In the genomic region with DNA sequence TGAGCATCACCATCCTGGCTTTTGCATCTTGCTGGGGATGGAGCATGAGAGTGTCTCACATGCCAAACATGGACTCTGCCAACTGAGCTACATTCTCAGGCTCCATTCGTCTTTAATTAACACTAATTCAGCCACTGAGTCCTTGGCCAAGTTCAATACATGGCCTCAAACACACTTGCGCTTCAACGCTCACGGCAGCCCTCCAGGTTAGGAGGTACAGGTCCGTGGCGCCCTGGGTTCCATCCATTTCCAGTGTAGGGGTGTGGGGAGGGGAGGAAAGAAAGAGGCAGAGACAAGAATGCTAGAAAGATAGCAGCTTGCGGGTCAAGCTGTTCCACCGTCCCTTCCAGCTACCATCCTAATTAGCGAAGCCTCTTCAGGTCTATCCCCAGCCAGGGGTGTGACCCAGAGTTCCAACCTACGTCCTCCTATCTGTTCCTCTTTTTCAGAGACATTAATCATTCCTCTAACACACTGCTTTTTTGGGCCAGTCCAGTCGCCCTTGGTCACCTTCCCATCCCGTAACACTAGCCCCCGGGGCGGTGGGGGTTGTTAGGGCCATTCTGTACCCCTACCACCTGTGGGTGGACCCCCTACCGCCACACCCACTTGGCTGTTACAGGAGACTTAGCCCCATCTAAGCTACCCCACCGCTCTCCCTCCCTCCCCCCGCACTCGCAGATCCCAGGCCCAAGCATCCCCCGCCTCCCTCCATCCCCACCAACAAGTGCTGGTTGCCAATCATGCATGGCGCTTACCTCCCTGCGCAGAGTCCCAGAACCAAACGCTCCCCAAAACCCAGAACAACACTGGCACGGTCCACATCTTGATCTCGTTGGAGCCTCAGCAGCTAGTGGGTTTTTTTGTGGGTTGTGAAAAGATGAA, we compare ENCODE assay signal across 8 mouse cellular contexts. TPM values are rescaled to one million over a fixed set of nuclear protein-coding genes. Genes with fewer than 3 reads are reported as not detected.
DNase-seq lines count a peak whose midpoint lies in the region; ATAC-seq and TF ChIP-seq lines count a peak whose summit lies in the region.

No protein-coding gene starts in this region.

- peak overlapping the region; percentile 85 for H3K4me2 ChIP-seq in heart, embryonic 12.5 days
- peak overlapping the region; percentile 83 for H3K4me2 ChIP-seq in limb, embryonic 12.5 days
- peak overlapping the region; percentile 44 for H3K4me2 ChIP-seq in neural tube, embryonic 14.5 days (ENCODE audit: low read depth, low read length)

- 6% methylated on average over 24 of the region's 24 CpGs for WGBS in heart, embryonic 12.5 days
- 4% methylated on average over 24 of the region's 24 CpGs for WGBS in limb, embryonic 12.5 days
- WGBS in neural tube, embryonic 14.5 days, result 2% methylated on average over 24 of the region's 24 CpGs

- intact Hi-C loops in gastrocnemius, adult 2 months (cut with DNase I), result no loop called here

- H3K9me3 ChIP-seq in heart, embryonic 12.5 days (replicated peaks), result 0 out of 2 replicates have a peak, but pooled peaks cover under 1% of the 10 kb centered on the region
- H3K9me3 ChIP-seq in limb, embryonic 12.5 days, result no peaks in the 10 kb centered on the region
- no peaks in the 10 kb centered on the region for H3K9me3 ChIP-seq in neural tube, embryonic 14.5 days (ENCODE audit: control insufficient read depth, low read length)

- no peaks in the 10 kb centered on the region for H3K36me3 ChIP-seq in heart, embryonic 12.5 days
- peaks cover 3% of the 10 kb centered on the region; the same call in 1 of the 2 replicates for H3K36me3 ChIP-seq in limb, embryonic 12.5 days
- no peaks in the 10 kb centered on the region for H3K36me3 ChIP-seq in neural tube, embryonic 14.5 days (ENCODE audit: control insufficient read depth, insufficient read depth, low read length)

- no peaks in the 10 kb centered on the region for H3K4me1 ChIP-seq in bone marrow macrophage, adult 2 months (ENCODE audit: control insufficient read depth, insufficient read depth, low read length)
- peaks cover 50% of the 10 kb centered on the region for H3K4me1 ChIP-seq in heart, embryonic 12.5 days (replicated peaks)
- H3K4me1 ChIP-seq in limb, embryonic 12.5 days (replicated peaks), result peaks cover 69% of the 10 kb centered on the region
- no peaks in the 10 kb centered on the region; the same call in 1 of the 2 replicates for H3K4me1 ChIP-seq in neural tube, embryonic 14.5 days (ENCODE audit: control insufficient read depth, insufficient read depth, low read length)

- H3K9ac ChIP-seq in heart, embryonic 12.5 days, result peak overlapping the region; percentile 64
- H3K9ac ChIP-seq in limb, embryonic 12.5 days (replicated peaks), result peak overlapping the region; percentile 65
- H3K9ac ChIP-seq in neural tube, embryonic 14.5 days (replicated peaks; ENCODE audit: low read depth, low read length), result peak overlapping the region; percentile 0; the same call in 1 of the 2 replicates

- peak; percentile 61 for DNase-seq in gastrocnemius, adult 2 months
- no peak for DNase-seq in gastrocnemius, adult 8-10 months (ENCODE audit: low spot score in 2 of 2)
- no peak for DNase-seq in B cell, adult 2 months
- DNase-seq in cerebellum, adult 11 months, result no peak

- peaks cover 29% of the 10 kb centered on the region for H3K27me3 ChIP-seq in heart, embryonic 12.5 days (replicated peaks)
- peaks cover 5% of the 10 kb centered on the region; the same call in 1 of the 2 replicates for H3K27me3 ChIP-seq in limb, embryonic 12.5 days
- H3K27me3 ChIP-seq in neural tube, embryonic 14.5 days (ENCODE audit: control insufficient read depth, insufficient read depth, low read length), result no peaks in the 10 kb centered on the region

- H3K27ac ChIP-seq in gastrocnemius, adult 2 months, result peak overlapping the region; percentile 84
- no peak overlapping the region for H3K27ac ChIP-seq in bone marrow macrophage, adult 2 months (ENCODE audit: insufficient read depth, low read depth, low read length)
- no peak overlapping the region for H3K27ac ChIP-seq in heart, embryonic 12.5 days (ENCODE audit: poor library complexity, severe bottlenecking)
- peak overlapping the region; percentile 73 for H3K27ac ChIP-seq in limb, embryonic 12.5 days
- H3K27ac ChIP-seq in neural tube, embryonic 14.5 days (ENCODE audit: low read depth, low read length), result no peak overlapping the region

- no peak for TF ChIP-seq POLR2A in bone marrow macrophage, adult 2 months (IDR thresholded peaks at IDR 0.05; ENCODE audit: borderline replicate concordance, low read depth, low read length)

- TF ChIP-seq CTCF in gastrocnemius, adult 2 months (IDR thresholded peaks at IDR 0.05), result no peak
- no peak for TF ChIP-seq CTCF in bone marrow macrophage, adult 2 months (IDR thresholded peaks at IDR 0.05; ENCODE audit: low read depth, low read length)

- H3K4me3 ChIP-seq in gastrocnemius, adult 2 months, result peak overlapping the region; percentile 78
- peak overlapping the region; percentile 19; the same call in 1 of the 2 replicates for H3K4me3 ChIP-seq in bone marrow macrophage, adult 2 months (ENCODE audit: insufficient read depth, low read length)
- H3K4me3 ChIP-seq in heart, embryonic 12.5 days, result peak overlapping the region; percentile 55
- H3K4me3 ChIP-seq in limb, embryonic 12.5 days (replicated peaks), result peak overlapping the region; percentile 54
- H3K4me3 ChIP-seq in neural tube, embryonic 14.5 days (ENCODE audit: low read depth, low read length), result peak overlapping the region; percentile 29

- ATAC-seq in heart, embryonic 12.5 days (ENCODE audit: insufficient number of reproducible peaks, low FRiP score), result no peak
- ATAC-seq in limb, embryonic 12.5 days (ENCODE audit: insufficient number of reproducible peaks, insufficient read depth, low FRiP score, low TSS enrichment, low read depth), result peak; percentile 50; the same call in 1 of the 2 replicates
- ATAC-seq in neural tube, embryonic 14.5 days (ENCODE audit: low read depth), result peak; percentile 49

RNA-seq across cellular contexts. Expression of gene Pdpn, which starts 0.7 kb away (rescaled TPM):
- 1 to 10 TPM; 4.5 to 7.7 TPM for total RNA-seq in gastrocnemius, adult 2 months (2021)
- total RNA-seq in gastrocnemius, adult 8-10 months (2022), result 1 to 10 TPM; 2.9 to 4.9 (median 4.2) TPM
- 1.6 and 3.0 TPM in 2 replicates for polyA plus RNA-seq in bone marrow macrophage, adult 2 months (2012; ENCODE audit: insufficient read depth, insufficient read length, missing spikeins)
- 28.4 and 28.8 TPM in 2 replicates for polyA plus RNA-seq in heart, embryonic 12.5 days (2016; fragmentation: Nextera tagmentation; extraction: Ambion mirVana)
- 41.5 and 43.7 TPM in 2 replicates for polyA plus RNA-seq in limb, embryonic 12.5 days (2016; fragmentation: Nextera tagmentation; extraction: Ambion mirVana)
- polyA plus RNA-seq in neural tube, embryonic 14.5 days (2014; fragmentation: Nextera tagmentation; extraction: Ambion mirVana), result 25.6 and 40.5 TPM in 2 replicates

RNA-seq across cellular contexts. Expression of gene Lrrc38, which starts 50.9 kb away (rescaled TPM):
- total RNA-seq in gastrocnemius, adult 2 months (2021), result 10 to 100 TPM; 27.1 to 39.4 TPM
- total RNA-seq in gastrocnemius, adult 8-10 months (2022), result 10 to 100 TPM; 19.6 to 40.5 (median 28.9) TPM
- polyA plus RNA-seq in bone marrow macrophage, adult 2 months (2012; ENCODE audit: insufficient read depth, insufficient read length, missing spikeins), result not detected in 2 replicates
- polyA plus RNA-seq in heart, embryonic 12.5 days (2016; fragmentation: Nextera tagmentation; extraction: Ambion mirVana), result 0.08 TPM in 1 of 2 replicates, not detected in the other
- 0.63 and 0.67 TPM in 2 replicates for polyA plus RNA-seq in limb, embryonic 12.5 days (2016; fragmentation: Nextera tagmentation; extraction: Ambion mirVana)
- 0.26 and 0.31 TPM in 2 replicates for polyA plus RNA-seq in neural tube, embryonic 14.5 days (2014; fragmentation: Nextera tagmentation; extraction: Ambion mirVana)

Comparison
In these comparisons a context has a peak if more than half of its experiments do, and no peak if none do; other contexts are left out.
1. H3K27ac ChIP-seq: peak in gastrocnemius, adult 2 months (single experiment) and limb, embryonic 12.5 days (single experiment); none in bone marrow macrophage, adult 2 months (single experiment), heart, embryonic 12.5 days (single experiment) and neural tube, embryonic 14.5 days (single experiment).
2. H3K4me3 ChIP-seq: peak in every context shown above with its lines; median percentile 78 in gastrocnemius, adult 2 months; 55 in heart, embryonic 12.5 days; 54 in limb, embryonic 12.5 days; 29 in neural tube, embryonic 14.5 days; 19 in bone marrow macrophage, adult 2 months.
3. H3K9ac ChIP-seq: peak in every context shown above with its lines; median percentile 65 in limb, embryonic 12.5 days; 64 in heart, embryonic 12.5 days; 0 in neural tube, embryonic 14.5 days.
4. Peak in every context shown above with its lines, with median percentiles within 50 percentile points of each other: H3K4me2 ChIP-seq.